Comparison of ENCODE assay signal across 26 mouse cellular contexts in genomic region chr5:139302101-139302500, GRCm38 (mm10). TPM values are rescaled to one million over a fixed set of nuclear protein-coding genes. Genes with fewer than 3 reads are reported as not detected.
A peak's percentile ranks its signal among the peaks of the same experiment; 100 is the strongest.
DNase-seq lines count a peak whose midpoint lies in the region; ATAC-seq and TF ChIP-seq lines count a peak whose summit lies in the region.
"Had no signal": no experiment of that assay in that cellular context is flagged by ENCODE, and none has a peak within 500 bp of the region (broad histone marks: within the 10 kb centered on the region; RNA-seq: fewer than 3 reads in every experiment).

No protein-coding gene starts in this region.

- H3K27ac ChIP-seq in cerebellum, adult 2 months (ENCODE audit: insufficient read depth, low read length) = peak overlapping the region; percentile 64; the same call in 1 of the 2 replicates
- peak overlapping the region; percentile 86 for H3K27ac ChIP-seq in layer of hippocampus, adult 2 months
- no peak overlapping the region for H3K27ac ChIP-seq in stomach, postnatal 0 days (replicated peaks)
- H3K27ac ChIP-seq: embryonic facial prominence, embryonic 12.5 days; forebrain, embryonic 15.5 days; gastrocnemius, adult 2 months; heart, embryonic 13.5 days; hindbrain, embryonic 15.5 days had no signal

- no peaks in the 10 kb centered on the region for H3K4me1 ChIP-seq in cerebellum, adult 2 months (ENCODE audit: control insufficient read depth, insufficient read depth, low read length)
- peaks cover 2% of the 10 kb centered on the region; the same call in 1 of the 2 replicates for H3K4me1 ChIP-seq in stomach, postnatal 0 days (replicated peaks; ENCODE audit: control insufficient read depth, insufficient read depth)
- H3K4me1 ChIP-seq: embryonic facial prominence, embryonic 12.5 days; forebrain, embryonic 15.5 days; heart, embryonic 13.5 days; hindbrain, embryonic 15.5 days had no signal

- 77% methylated on average over 6 of the region's 6 CpGs for WGBS in cerebellum, adult 2 months
- 73% methylated on average over 6 of the region's 6 CpGs for WGBS in stomach, postnatal 0 days

- H3K4me3 ChIP-seq in cerebellum, adult 2 months (replicated peaks; ENCODE audit: insufficient read depth, low read depth, low read length) = no peak overlapping the region
- no peak overlapping the region for H3K4me3 ChIP-seq in layer of hippocampus, adult 2 months
- no peak overlapping the region for H3K4me3 ChIP-seq in stomach, postnatal 0 days (ENCODE audit: low read depth, low read length)
- H3K4me3 ChIP-seq: embryonic facial prominence, embryonic 12.5 days; forebrain, embryonic 15.5 days; gastrocnemius, adult 2 months; heart, embryonic 13.5 days; hindbrain, embryonic 15.5 days had no signal

- no peaks in the 10 kb centered on the region for H3K36me3 ChIP-seq in stomach, postnatal 0 days (ENCODE audit: control insufficient read depth, insufficient read depth, low read length)
- H3K36me3 ChIP-seq: embryonic facial prominence, embryonic 12.5 days; forebrain, embryonic 15.5 days; heart, embryonic 13.5 days had no signal

- peak; percentile 21; the same call in 1 of the 2 replicates for ATAC-seq in stomach, postnatal 0 days (ENCODE audit: low FRiP score, low TSS enrichment)
- ATAC-seq: CD4-positive, CD25-positive, alpha-beta regulatory T cell, adult 4 months; forebrain, embryonic 15.5 days had no signal

- H3K27me3 ChIP-seq in cerebellum, adult 2 months (ENCODE audit: control insufficient read depth, insufficient read depth, low read length) = no peaks in the 10 kb centered on the region
- no peaks in the 10 kb centered on the region for H3K27me3 ChIP-seq in stomach, postnatal 0 days (ENCODE audit: control insufficient read depth, insufficient read depth, low read length)
- H3K27me3 ChIP-seq: forebrain, embryonic 15.5 days; hindbrain, embryonic 15.5 days had no signal

- no peak overlapping the region for H3K4me2 ChIP-seq in stomach, postnatal 0 days (replicated peaks; ENCODE audit: low read depth)
- H3K4me2 ChIP-seq: embryonic facial prominence, embryonic 12.5 days; forebrain, embryonic 15.5 days; heart, embryonic 13.5 days; hindbrain, embryonic 15.5 days had no signal

- TF ChIP-seq EP300 in stomach, postnatal 0 days (optimal IDR thresholded peaks at IDR 0.05) = no peak

- H3K9ac ChIP-seq in stomach, postnatal 0 days (ENCODE audit: low read length) = no peak overlapping the region
- H3K9ac ChIP-seq: embryonic facial prominence, embryonic 12.5 days; forebrain, embryonic 15.5 days; heart, embryonic 13.5 days; hindbrain, embryonic 15.5 days had no signal

- TF ChIP-seq CTCF in cerebellum, adult 2 months (IDR thresholded peaks at IDR 0.05; ENCODE audit: borderline replicate concordance, insufficient read depth, low read depth, low read length) = no peak
- no peak for TF ChIP-seq CTCF in layer of hippocampus, adult 2 months (conservative IDR thresholded peaks at IDR 0.05)
- TF ChIP-seq CTCF in stomach, postnatal 0 days (IDR thresholded peaks at IDR 0.05; ENCODE audit: low read depth) = no peak

- DNase-seq in cerebellum, adult 2 months = no peak
- DNase-seq in cerebellum, adult 9-11 months = no peak
- peak in 1 of 2 experiments; percentile 46 for DNase-seq in layer of hippocampus, adult 2 months (ENCODE audit: low spot score in 2 of 2)
- no peak for DNase-seq in layer of hippocampus, postnatal 14 days (ENCODE audit: low spot score in 2 of 2)
- DNase-seq in right cerebral cortex, adult 18-20 months = peak; percentile 65
- no peak for DNase-seq in right cerebral cortex, postnatal 14 days
- peak; percentile 61 for DNase-seq in stomach, postnatal 0 days (ENCODE audit: low spot score)
- no peak for DNase-seq in spleen, postnatal 36 days (ENCODE audit: low spot score in 2 of 2)
- DNase-seq: adrenal gland, postnatal 14 days; B cell, adult 2 months; cerebellum, adult 18-20 months; cerebellum, postnatal 14 days; gastrocnemius, adult 2 months; gastrocnemius, postnatal 25 days; heart, postnatal 36 days had no signal

- no peaks in the 10 kb centered on the region for H3K9me3 ChIP-seq in stomach, postnatal 0 days (ENCODE audit: control insufficient read depth, low read length)
- H3K9me3 ChIP-seq: embryonic facial prominence, embryonic 12.5 days; forebrain, embryonic 15.5 days; heart, embryonic 13.5 days; hindbrain, embryonic 15.5 days had no signal

- no peak for TF ChIP-seq POLR2A in cerebellum, adult 2 months (IDR thresholded peaks at IDR 0.05; ENCODE audit: borderline replicate concordance, insufficient read depth, low read length)

RNA-seq across cellular contexts. Expression of gene Adap1, which starts 23.3 kb away (rescaled TPM):
- 156 and 163 TPM in 2 replicates for polyA plus RNA-seq in cerebellum, adult 2 months (2012; rRNA removed)
- total RNA-seq in layer of hippocampus, adult 2 months (2021) = 100 to 1,000 TPM; 162 to 171 TPM
- total RNA-seq in layer of hippocampus, postnatal 14 days (2021) = 100 to 1,000 TPM; 263 to 264 TPM
- polyA plus RNA-seq in stomach, postnatal 0 days (2015; fragmentation: Nextera tagmentation; extraction: Ambion mirVana) = 13.8 and 14.9 TPM in 2 replicates

RNA-seq across cellular contexts. Expression of gene Cox19, which starts 49.1 kb away (rescaled TPM):
- polyA plus RNA-seq in cerebellum, adult 2 months (2012; rRNA removed) = 87.4 and 91.1 TPM in 2 replicates
- total RNA-seq in layer of hippocampus, adult 2 months (2021) = 10 to 100 TPM; 74.3 to 76.8 TPM
- 10 to 100 TPM; 73.6 to 79.4 TPM for total RNA-seq in layer of hippocampus, postnatal 14 days (2021)
- 109 and 114 TPM in 2 replicates for polyA plus RNA-seq in stomach, postnatal 0 days (2015; fragmentation: Nextera tagmentation; extraction: Ambion mirVana)

RNA-seq across cellular contexts. Expression of gene Get4, which starts 50.0 kb away (rescaled TPM):
- polyA plus RNA-seq in cerebellum, adult 2 months (2012; rRNA removed) = 106 and 114 TPM in 2 replicates
- total RNA-seq in layer of hippocampus, adult 2 months (2021) = 10 to 100 TPM; 52.5 to 53.8 TPM
- 10 to 100 TPM; 45.5 to 49.2 TPM for total RNA-seq in layer of hippocampus, postnatal 14 days (2021)
- 132 and 133 TPM in 2 replicates for polyA plus RNA-seq in stomach, postnatal 0 days (2015; fragmentation: Nextera tagmentation; extraction: Ambion mirVana)

RNA-seq across cellular contexts. Expression of gene Cyp2w1, which starts 50.3 kb away (rescaled TPM):
- not detected in 2 replicates for polyA plus RNA-seq in cerebellum, adult 2 months (2012; rRNA removed)
- total RNA-seq in layer of hippocampus, adult 2 months (2021) = not detected
- total RNA-seq in layer of hippocampus, postnatal 14 days (2021) = not detected
- polyA plus RNA-seq in stomach, postnatal 0 days (2015; fragmentation: Nextera tagmentation; extraction: Ambion mirVana) = 4.8 and 8.5 TPM in 2 replicates
- total RNA-seq: adrenal gland, postnatal 14 days; common myeloid progenitor, adult 5-6 weeks; gastrocnemius, adult 2 months; gastrocnemius, postnatal 25 days; granulocyte monocyte progenitor cell, adult 5-6 weeks; heart, postnatal 36 days; MEL had no signal
- polyA plus RNA-seq: CD4-positive, CD25-positive, alpha-beta regulatory T cell, adult 4 months; forebrain, embryonic 11.5 days; forebrain, embryonic 15.5 days; heart, embryonic 13.5 days; heart, postnatal 0 days; hindbrain, embryonic 11.5 days; hindbrain, embryonic 15.5 days had no signal

Comparison
In these comparisons a context has a peak if more than half of its experiments do, and no peak if none do; other contexts are left out.
1. DNase-seq: peak in right cerebral cortex, adult 18-20 months (single experiment) and stomach, postnatal 0 days (single experiment); none in cerebellum, adult 2 months (0 of 2), cerebellum, adult 9-11 months (single experiment), layer of hippocampus, postnatal 14 days (0 of 2), right cerebral cortex, postnatal 14 days (single experiment) and spleen, postnatal 36 days (0 of 2).